Mouse (Mus musculus): ENCODE measurements around the gene Evi2a. TPM values are rescaled to one million over a fixed set of nuclear protein-coding genes. Genes with fewer than 3 reads are reported as not detected.

Evi2a gene
- not detected in 2 replicates for polyA plus RNA-seq (2012; ENCODE audit: insufficient read depth, insufficient read length, low replicate concordance, missing spikeins)

DNA sequence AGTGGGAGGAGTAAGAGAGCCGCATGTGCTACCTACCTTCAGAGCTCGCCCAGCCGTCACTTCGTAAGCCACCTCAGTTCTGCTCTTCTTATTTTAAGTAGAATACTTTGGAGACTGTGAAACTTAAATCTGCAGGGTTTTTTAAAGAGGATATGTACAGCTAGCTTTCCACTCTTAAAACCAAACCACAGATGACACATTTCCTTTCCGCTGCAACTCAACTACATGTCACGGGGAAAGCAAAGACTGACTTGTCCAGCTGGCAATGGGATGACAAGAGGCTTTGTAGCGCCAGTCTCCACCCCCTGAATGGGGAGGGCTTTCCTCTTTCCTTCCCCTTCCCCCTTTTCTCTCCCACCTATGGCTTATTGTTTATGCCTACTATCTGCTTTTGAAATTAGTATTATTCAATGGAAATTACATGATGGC, at the start of gene Evi2a, which contains the start of gene Evi2:
TSS of gene Evi2a (minus strand) at position 277 of the 429 bp plus-strand sequence.
TSS of gene Evi2 (minus strand) at position 257 of the 429 bp plus-strand sequence.
- peaks cover 17% of the 10 kb centered on the region for H3K4me1 ChIP-seq (ENCODE audit: control insufficient read depth, insufficient read depth, low read length)
- TF ChIP-seq CTCF (IDR thresholded peaks at IDR 0.05; ENCODE audit: insufficient read depth, low read depth, low read length): no peak
- no peak for TF ChIP-seq POLR2A (IDR thresholded peaks at IDR 0.05; ENCODE audit: insufficient read depth, low read depth, low read length)
- no peak within 1 kb of the TSS for H3K27ac ChIP-seq (ENCODE audit: insufficient read depth, low read depth, low read length)
- WGBS: 87% methylated on average over 7 of the region's 7 CpGs
- no peak within 1 kb of the TSS for H3K4me3 ChIP-seq (ENCODE audit: insufficient read depth, low read depth, low read length)

DNA sequence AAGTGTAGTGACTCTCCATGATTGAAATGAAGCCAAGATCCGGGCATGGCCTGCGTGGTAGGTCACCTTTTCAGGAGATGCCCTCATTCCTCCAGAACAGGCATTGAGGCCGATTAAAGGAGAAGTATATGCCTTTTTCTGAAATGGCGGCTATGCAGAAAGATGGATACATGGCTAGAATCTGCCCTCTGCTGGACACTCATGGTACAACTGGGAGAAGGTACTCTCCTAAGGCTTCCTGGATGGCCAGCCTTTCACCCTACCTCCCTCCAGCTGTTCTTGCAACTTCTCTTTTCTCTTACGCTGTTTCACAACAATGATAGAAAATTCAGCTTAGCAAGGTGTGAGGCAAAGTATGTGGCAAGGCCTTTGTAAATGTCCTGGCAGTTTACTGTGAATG, 47.3 kb upstream of the Evi2a start:
- TF ChIP-seq POLR2A (IDR thresholded peaks at IDR 0.05; ENCODE audit: insufficient read depth, low read depth, low read length): no peak
- TF ChIP-seq CTCF (IDR thresholded peaks at IDR 0.05; ENCODE audit: insufficient read depth, low read depth, low read length): no peak
- 42% methylated on average over 5 of the region's 5 CpGs for WGBS
- peaks cover 6% of the 10 kb centered on the region for H3K4me1 ChIP-seq (ENCODE audit: control insufficient read depth, insufficient read depth, low read length)
- no peak overlapping the region for H3K27ac ChIP-seq (ENCODE audit: insufficient read depth, low read depth, low read length)
- H3K4me3 ChIP-seq (ENCODE audit: insufficient read depth, low read depth, low read length): no peak overlapping the region

DNA sequence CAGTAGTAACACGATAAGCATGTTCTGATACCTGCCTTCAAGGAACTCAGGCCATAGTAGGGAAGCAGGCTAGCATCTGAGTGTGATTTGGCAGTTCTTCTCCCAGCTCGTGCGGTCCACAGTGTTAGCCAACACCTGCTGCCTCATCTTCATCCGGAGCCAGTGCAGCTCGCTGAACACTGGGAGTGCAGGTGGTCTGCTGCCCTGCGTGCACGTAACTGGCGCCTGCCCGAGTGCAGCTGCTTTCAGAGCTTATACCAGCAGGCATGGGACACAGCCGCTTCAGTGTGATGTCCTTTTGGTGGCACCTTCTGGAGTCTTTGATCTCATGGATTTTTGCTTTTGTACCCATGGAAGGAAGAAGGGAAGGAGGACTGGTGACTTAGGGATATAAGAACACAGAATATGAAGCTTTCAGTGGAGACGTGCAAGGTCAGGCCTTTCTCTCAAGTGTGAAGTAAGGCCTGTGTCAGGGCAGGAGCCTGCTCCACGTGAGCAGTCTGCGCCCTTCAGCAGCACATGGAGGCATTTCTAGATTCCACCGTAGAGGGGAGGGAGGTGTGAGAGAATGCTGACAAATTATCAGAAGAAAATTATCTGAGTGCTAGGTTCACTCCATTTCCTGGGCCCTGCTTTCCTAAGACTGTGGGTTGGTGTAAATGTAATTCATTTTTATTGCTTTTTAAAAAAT, 45.1 kb upstream of the Evi2a start:
- 91% methylated on average over 14 of the region's 14 CpGs for WGBS
- no peak overlapping the region for H3K27ac ChIP-seq (ENCODE audit: insufficient read depth, low read depth, low read length)
- TF ChIP-seq POLR2A (IDR thresholded peaks at IDR 0.05; ENCODE audit: insufficient read depth, low read depth, low read length): no peak
- no peak for TF ChIP-seq CTCF (IDR thresholded peaks at IDR 0.05; ENCODE audit: insufficient read depth, low read depth, low read length)
- peaks cover 5% of the 10 kb centered on the region for H3K4me1 ChIP-seq (ENCODE audit: control insufficient read depth, insufficient read depth, low read length)
- no peak overlapping the region for H3K4me3 ChIP-seq (ENCODE audit: insufficient read depth, low read depth, low read length)

DNA sequence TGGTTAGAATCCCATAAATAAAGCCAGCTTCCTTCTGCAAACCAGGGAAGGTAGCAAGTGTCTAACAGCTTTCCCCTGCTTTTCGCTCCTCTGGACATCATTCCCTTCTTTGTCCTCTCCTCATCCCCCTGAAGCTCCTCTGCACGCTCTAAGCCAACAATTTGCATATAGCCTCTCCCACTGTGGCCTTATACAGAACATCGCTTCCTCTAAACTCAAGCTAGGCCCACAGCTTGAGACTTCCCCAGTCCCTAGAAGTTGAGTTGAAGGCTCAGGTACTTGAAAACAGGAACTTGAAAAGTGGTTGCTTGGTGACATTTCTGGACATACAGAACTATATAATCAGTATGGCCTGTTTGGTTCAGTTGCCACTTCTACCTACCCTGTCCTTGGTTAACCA, 43.4 kb upstream of the Evi2a start:
- Histone ChIP-seq H3K4me3 (ENCODE audit: insufficient read depth, low read depth, low read length) (no peak overlapping the region), H3K4me1 (ENCODE audit: control insufficient read depth, insufficient read depth, low read length) (0 out of 2 replicates have a peak, but pooled peaks cover 2% of the 10 kb centered on the region), H3K27ac (ENCODE audit: insufficient read depth, low read depth, low read length) (no peak overlapping the region)
- WGBS: 76% methylated on average over 3 of the region's 3 CpGs
- no peak for TF ChIP-seq POLR2A (IDR thresholded peaks at IDR 0.05; ENCODE audit: insufficient read depth, low read depth, low read length)
- no peak for TF ChIP-seq CTCF (IDR thresholded peaks at IDR 0.05; ENCODE audit: insufficient read depth, low read depth, low read length)

- TF ChIP-seq POLR2A (IDR thresholded peaks at IDR 0.05; ENCODE audit: insufficient read depth, low read depth, low read length) (no peak), CTCF (IDR thresholded peaks at IDR 0.05; ENCODE audit: insufficient read depth, low read depth, low read length) (no peak)
- Histone ChIP-seq H3K4me3 (ENCODE audit: insufficient read depth, low read depth, low read length) (no peak overlapping the region), H3K4me1 (ENCODE audit: control insufficient read depth, insufficient read depth, low read length) (0 out of 2 replicates have a peak, but pooled peaks cover 2% of the 10 kb centered on the region), H3K27ac (ENCODE audit: insufficient read depth, low read depth, low read length) (no peak overlapping the region)
- 93% methylated on average over 2 of the region's 2 CpGs for WGBS
Measured at GRCm38 (mm10) chr11:79570319-79570718, 39.9 kb upstream of the Evi2a start.

- Histone ChIP-seq H3K4me3 (ENCODE audit: insufficient read depth, low read depth, low read length) (no peak overlapping the region), H3K4me1 (ENCODE audit: control insufficient read depth, insufficient read depth, low read length) (0 out of 2 replicates have a peak, but pooled peaks cover 2% of the 10 kb centered on the region), H3K27ac (ENCODE audit: insufficient read depth, low read depth, low read length) (no peak overlapping the region)
- WGBS: 93% methylated on average over 11 of the region's 11 CpGs
- TF ChIP-seq POLR2A (IDR thresholded peaks at IDR 0.05; ENCODE audit: insufficient read depth, low read depth, low read length) (no peak), CTCF (IDR thresholded peaks at IDR 0.05; ENCODE audit: insufficient read depth, low read depth, low read length) (no peak)
Measured at GRCm38 (mm10) chr11:79568197-79568911, 37.9 kb upstream of the Evi2a start.

DNA sequence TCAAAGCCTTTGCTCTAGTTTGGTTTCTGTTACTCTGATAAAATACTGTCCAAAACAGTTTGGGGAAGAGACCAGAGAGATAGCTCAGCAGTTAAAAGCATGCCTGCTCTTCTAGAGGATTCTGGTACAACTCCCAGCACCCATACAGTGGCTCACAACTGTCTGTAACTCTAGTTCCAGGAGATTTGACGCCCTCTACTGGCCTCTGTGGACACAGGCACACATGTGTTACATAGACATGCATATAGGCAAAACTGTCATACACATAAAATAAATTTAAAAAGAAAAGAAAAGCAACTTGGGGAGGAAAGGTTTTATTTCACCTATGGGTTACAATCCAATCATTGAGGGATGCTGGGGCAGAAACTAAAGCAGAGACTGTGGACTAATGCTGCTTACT, 36.5 kb upstream of the Evi2a start:
- 64% methylated on average over 1 of the region's 1 CpGs for WGBS
- Histone ChIP-seq H3K4me1 (ENCODE audit: control insufficient read depth, insufficient read depth, low read length) (0 out of 2 replicates have a peak, but pooled peaks cover 2% of the 10 kb centered on the region), H3K27ac (ENCODE audit: insufficient read depth, low read depth, low read length) (no peak overlapping the region), H3K4me3 (ENCODE audit: insufficient read depth, low read depth, low read length) (no peak overlapping the region)
- TF ChIP-seq POLR2A (IDR thresholded peaks at IDR 0.05; ENCODE audit: insufficient read depth, low read depth, low read length) (no peak), CTCF (IDR thresholded peaks at IDR 0.05; ENCODE audit: insufficient read depth, low read depth, low read length) (no peak)

DNA sequence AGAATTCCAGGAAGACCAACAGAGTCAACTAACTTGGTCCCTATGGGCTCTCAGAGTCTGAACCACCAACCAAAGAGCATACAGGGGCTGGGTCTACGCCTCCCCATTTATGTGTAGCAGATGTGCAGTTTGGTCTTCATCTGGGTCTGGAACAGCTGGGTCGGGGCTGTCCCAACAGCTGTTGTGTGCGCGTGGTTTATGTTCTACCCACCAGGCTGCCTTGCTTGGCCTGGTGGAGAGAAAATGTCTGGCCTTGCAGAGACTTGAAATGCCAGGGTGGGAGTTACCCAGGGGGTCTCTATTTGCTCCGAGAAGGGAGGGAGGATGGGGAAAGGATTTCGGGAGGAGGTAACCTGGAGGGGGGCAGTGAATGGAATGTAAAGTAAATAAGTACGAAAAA, 33.1 kb upstream of the Evi2a start:
- WGBS: 91% methylated on average over 7 of the region's 7 CpGs
- TF ChIP-seq CTCF (IDR thresholded peaks at IDR 0.05; ENCODE audit: insufficient read depth, low read depth, low read length) (no peak), POLR2A (IDR thresholded peaks at IDR 0.05; ENCODE audit: insufficient read depth, low read depth, low read length) (no peak)

GRCm38 (mm10) chr11:79560536-79560935, 30.1 kb upstream of the Evi2a start:
- WGBS: 93% methylated on average over 4 of the region's 4 CpGs
- Histone ChIP-seq H3K4me1 (ENCODE audit: control insufficient read depth, insufficient read depth, low read length) (no peaks in the 10 kb centered on the region), H3K27ac (ENCODE audit: insufficient read depth, low read depth, low read length) (no peak overlapping the region), H3K4me3 (ENCODE audit: insufficient read depth, low read depth, low read length) (no peak overlapping the region)
- TF ChIP-seq CTCF (IDR thresholded peaks at IDR 0.05; ENCODE audit: insufficient read depth, low read depth, low read length) (no peak), POLR2A (IDR thresholded peaks at IDR 0.05; ENCODE audit: insufficient read depth, low read depth, low read length) (no peak)

More for the DNA sequence above, 33.1 kb upstream of the Evi2a start:
- H3K27ac ChIP-seq (ENCODE audit: insufficient read depth, low read depth, low read length): no peak overlapping the region
- H3K4me3 ChIP-seq (ENCODE audit: insufficient read depth, low read depth, low read length): no peak overlapping the region
- H3K4me1 ChIP-seq (ENCODE audit: control insufficient read depth, insufficient read depth, low read length): no peaks in the 10 kb centered on the region

Measured in olfactory bulb, adult 2 months (tissue).